Mouse (Mus musculus): ENCODE data around the gene Faf1. TPM values are rescaled to one million over a fixed set of nuclear protein-coding genes. Genes with fewer than 3 reads are reported as not detected.

Gene Faf1
- 112 TPM for polyA plus RNA-seq (2014; fragmentation: Illumina TruSeq; extraction: RNeasy Lipid Tissue Mini Kit (QIAGEN cat#74804))

GRCm38 (mm10) chr4:109676218-109677215 lies at the start of gene Faf1:
Gene Faf1, plus strand, starts transcription at chr4:109676588.

GRCm38 (mm10) chr4:109666461-109667269 lies 9.7 kb upstream of the Faf1 start, which contains the start of gene Cdkn2c:
Gene Cdkn2c, minus strand, starts transcription at chr4:109667189.

GRCm38 (mm10) chr4:109977148-109978067 lies 301.0 kb downstream of the Faf1 start, which contains the start of gene Dmrta2:
Gene Dmrta2, plus strand, starts transcription at chr4:109978053.

Other genes with a start within 250 kb of the Faf1 start
- gene Rnf11, start 191.9 kb upstream of the Faf1 start, polyA plus RNA-seq (2014; fragmentation: Illumina TruSeq; extraction: RNeasy Lipid Tissue Mini Kit (QIAGEN cat#74804)): 397 TPM
- not detected for gene 4930522H14Rik, start 145.3 kb upstream of the Faf1 start, polyA plus RNA-seq (2014; fragmentation: Illumina TruSeq; extraction: RNeasy Lipid Tissue Mini Kit (QIAGEN cat#74804))
- 41.5 TPM for gene Cdkn2c, start 9.4 kb upstream of the Faf1 start, polyA plus RNA-seq (2014; fragmentation: Illumina TruSeq; extraction: RNeasy Lipid Tissue Mini Kit (QIAGEN cat#74804))